Mouse (Mus musculus) layer of hippocampus, postnatal 14 days (tissue): Measurements from ENCODE around the gene Gmeb1. TPM values are rescaled to one million over a fixed set of nuclear protein-coding genes. Genes with fewer than 3 reads are reported as not detected.
"Not testable (repeated sequence)": the region's sequence is repeated elsewhere in the genome, so short reads cannot be mapped to it uniquely, and the experiment has no call there.

Experiments used
- DNase-seq, 2 experiments: peaks; one replicate each; pipeline ENCODE4 v3.0.0; 2021 to 2022; ENCODE audit warnings: low spot score in 2 of 2, mixed read lengths in 1 of 2
- total RNA-seq, 2 experiments: library from RNA; stranded (reverse); gene quantifications; 2 replicates each; pipeline ENCODE4 v1.2.3; 2021

Gmeb1 gene
- total RNA-seq, 2 experiments from 2014 or later, result 24.2 to 26.7 TPM

GRCm38 (mm10) chr4:132230422-132230821 lies 31.0 kb downstream of the Gmeb1 start:
- DNase-seq, result no peak

GRCm38 (mm10) chr4:132222001-132222400 lies 39.4 kb downstream of the Gmeb1 start:
- not testable (repeated sequence) for DNase-seq

- DNase-seq, result not testable (repeated sequence)
Observed at GRCm38 (mm10) chr4:132218439-132218838, 43.0 kb downstream of the Gmeb1 start.

- DNase-seq, result no peak
Observed at GRCm38 (mm10) chr4:132217781-132218180, 43.6 kb downstream of the Gmeb1 start.

- DNase-seq, result no peak
Observed at GRCm38 (mm10) chr4:132216602-132217001, 44.8 kb downstream of the Gmeb1 start.

- DNase-seq, result no peak
Observed at GRCm38 (mm10) chr4:132214847-132215246, 46.6 kb downstream of the Gmeb1 start.

GRCm38 (mm10) chr4:132211953-132212734 lies 49.3 kb downstream of the Gmeb1 start, which contains the start of gene Ythdf2:
Ythdf2 (minus strand) TSS chr4:132212303.
- peak; percentile 95 to 97 for DNase-seq

- DNase-seq, result no peak
Observed at GRCm38 (mm10) chr4:132211091-132211942, 50.1 kb downstream of the Gmeb1 start.

GRCm38 (mm10) chr4:132210325-132210724 lies 51.1 kb downstream of the Gmeb1 start:
- no peak for DNase-seq

GRCm38 (mm10) chr4:132209299-132209698 lies 52.1 kb downstream of the Gmeb1 start:
- no peak for DNase-seq

GRCm38 (mm10) chr4:132207280-132207679 lies 54.1 kb downstream of the Gmeb1 start:
- no peak for DNase-seq

- DNase-seq, result no peak
Observed at GRCm38 (mm10) chr4:132198771-132199170, 62.6 kb downstream of the Gmeb1 start.

- peak in 1 of 2 experiments; percentile 36 for DNase-seq
Observed at GRCm38 (mm10) chr4:132198285-132198712, 63.1 kb downstream of the Gmeb1 start.

- DNase-seq, result no peak
Observed at GRCm38 (mm10) chr4:132194975-132195374, 66.4 kb downstream of the Gmeb1 start.

- DNase-seq, result no peak
Observed at GRCm38 (mm10) chr4:132194373-132194772, 67.0 kb downstream of the Gmeb1 start.

GRCm38 (mm10) chr4:132187826-132188401 lies 73.5 kb downstream of the Gmeb1 start:
- DNase-seq, result no peak

GRCm38 (mm10) chr4:132183162-132183561 lies 78.2 kb downstream of the Gmeb1 start:
- DNase-seq, result no peak

GRCm38 (mm10) chr4:132181721-132182658 lies 79.4 kb downstream of the Gmeb1 start:
- DNase-seq, result no peak

- DNase-seq, result peak in 1 of 2 experiments; percentile 48
Observed at GRCm38 (mm10) chr4:132180710-132181109, 80.7 kb downstream of the Gmeb1 start.

- DNase-seq, result peak; percentile 71 to 72
Observed at GRCm38 (mm10) chr4:132178630-132179059, 82.8 kb downstream of the Gmeb1 start.
